Mouse (Mus musculus) liver, embryonic 11.5 days (tissue): ENCODE data around the gene Cops4. TPM values are rescaled to one million over a fixed set of nuclear protein-coding genes. Genes with fewer than 3 reads are reported as not detected.

Source experiments
- ATAC-seq: fragments of 200-750 bp; cut with Nextera tagmentation; replicated peaks from 2 replicates; pipeline ENCODE4 v1.8.0; 2017; ENCODE audit warnings: moderate number of reproducible peaks, mild to moderate bottlenecking, moderate TSS enrichment, moderate library complexity; ENCODE audit not compliant: low FRiP score
- DNase-seq: peaks from one replicate; pipeline ENCODE4 v3.0.0-alpha.2; 2017; ENCODE audit warnings: low spot score
- H3K27ac ChIP-seq: fragments of 300-500 bp; sonication (generic); 2 replicates; pipeline ENCODE4 v1.5.1; 2014; ENCODE audit warnings: mild to moderate bottlenecking, low read depth, low read length, control low read depth
- H3K27me3 ChIP-seq: fragments of 300-500 bp; sonication (generic); replicated peaks from 2 replicates; pipeline ENCODE4 v1.6.1; 2014; ENCODE audit warnings: low read length, mixed read lengths; ENCODE audit not compliant: control insufficient read depth, insufficient read depth
- H3K36me3 ChIP-seq: fragments of 300-500 bp; sonication (generic); 2 replicates; pipeline ENCODE4 v1.6.1; 2014; ENCODE audit warnings: mild to moderate bottlenecking, low read length, moderate library complexity, mixed read lengths; ENCODE audit not compliant: control insufficient read depth, insufficient read depth
- H3K4me1 ChIP-seq: fragments of 300-500 bp; sonication (generic); replicated peaks from 2 replicates; pipeline ENCODE4 v1.6.1; 2014; ENCODE audit warnings: low read length, mixed read lengths; ENCODE audit not compliant: control insufficient read depth, insufficient read depth
- H3K4me2 ChIP-seq: fragments of 300-500 bp; sonication (generic); 2 replicates; pipeline ENCODE4 v1.6.1; 2014; ENCODE audit warnings: mild to moderate bottlenecking, control low read depth, moderate library complexity
- H3K4me3 ChIP-seq: fragments of 300-500 bp; sonication (generic); 2 replicates; pipeline ENCODE4 v1.5.1; 2014; ENCODE audit warnings: low read depth, low read length, control low read depth
- H3K9ac ChIP-seq: fragments of 300-500 bp; sonication (generic); 2 replicates; pipeline ENCODE4 v1.6.1; 2014; ENCODE audit warnings: low read depth, low read length, control low read depth
- H3K9me3 ChIP-seq: fragments of 300-500 bp; sonication (generic); 2 replicates; pipeline ENCODE4 v1.6.1; 2016; ENCODE audit warnings: low read length, inconsistent platforms, mixed read lengths; ENCODE audit not compliant: control insufficient read depth
- WGBS: fragments of 180-500 bp; shearing (Covaris S2); extraction: QIAGEN DNeasy Blood & Tissue Kit; methylation state at CpG from one replicate; pipeline ENCODE4 v1.1.7; 2014; 5-methylcytosine and 5-hydroxymethylcytosine counted together
- polyA plus RNA-seq: library from polyadenylated mRNA; unstranded; fragments of >200 nt; fragmentation: Nextera tagmentation; extraction: Ambion mirVana; gene quantifications from 2 replicates; pipeline ENCODE4 v1.2.1, GENCODE M21; 2014

Gene Cops4
- polyA plus RNA-seq, 1 experiment from 2014 or later = 166 TPM

GRCm38 (mm10) chr5:100523331-100523730 lies 5.2 kb downstream of the Cops4 start:
- no peak overlapping the region for H3K9ac ChIP-seq
- ATAC-seq = no peak
- no peak overlapping the region for H3K4me2 ChIP-seq

GRCm38 (mm10) chr5:100524921-100525320 lies 6.8 kb downstream of the Cops4 start:
- H3K27me3 ChIP-seq = no peaks in the 10 kb centered on the region
- H3K9ac ChIP-seq = no peak overlapping the region
- H3K27ac ChIP-seq = no peak overlapping the region
- DNase-seq (no peak), ATAC-seq (no peak)
- peaks cover 3% of the 10 kb centered on the region; the same call in 1 of the 2 replicates for H3K36me3 ChIP-seq
- peaks cover 5% of the 10 kb centered on the region for H3K4me1 ChIP-seq
- H3K4me2 ChIP-seq = no peak overlapping the region
- no peak overlapping the region for H3K4me3 ChIP-seq
- 96% methylated on average over 9 of the region's 9 CpGs for WGBS
- no peaks in the 10 kb centered on the region for H3K9me3 ChIP-seq

More at GRCm38 (mm10) chr5:100523331-100523730, 5.2 kb downstream of the Cops4 start:
- WGBS = 81% methylated on average over 1 of the region's 1 CpGs
- Histone ChIP-seq H3K36me3 (no peaks in the 10 kb centered on the region), H3K9me3 (no peaks in the 10 kb centered on the region), H3K27me3 (no peaks in the 10 kb centered on the region), H3K4me3 (no peak overlapping the region), H3K4me1 (peaks cover 7% of the 10 kb centered on the region), H3K27ac (no peak overlapping the region)
- DNase-seq = no peak

- H3K36me3 ChIP-seq = peaks cover 3% of the 10 kb centered on the region; the same call in 1 of the 2 replicates
- no peak overlapping the region for H3K9ac ChIP-seq
- WGBS = 54% methylated on average over 3 of the region's 3 CpGs
- no peak overlapping the region for H3K27ac ChIP-seq
- no peak for DNase-seq
- no peak for ATAC-seq
- H3K9me3 ChIP-seq = no peaks in the 10 kb centered on the region
- no peaks in the 10 kb centered on the region for H3K27me3 ChIP-seq
- no peak overlapping the region for H3K4me2 ChIP-seq
- H3K4me3 ChIP-seq = no peak overlapping the region
- H3K4me1 ChIP-seq = 0 out of 2 replicates have a peak, but pooled peaks cover 2% of the 10 kb centered on the region
Observed at GRCm38 (mm10) chr5:100525620-100526019, 7.5 kb downstream of the Cops4 start.

- ATAC-seq (0 out of 2 replicates have a peak, but pooled peaks have one; percentile 47), DNase-seq (no peak)
- Histone ChIP-seq H3K4me1 (0 out of 2 replicates have a peak, but pooled peaks cover 2% of the 10 kb centered on the region), H3K9me3 (no peaks in the 10 kb centered on the region), H3K27me3 (no peaks in the 10 kb centered on the region), H3K27ac (no peak overlapping the region), H3K4me2 (no peak overlapping the region), H3K9ac (no peak overlapping the region), H3K36me3 (peaks cover 7% of the 10 kb centered on the region; the same call in 1 of the 2 replicates), H3K4me3 (no peak overlapping the region)
- WGBS = 44% methylated on average over 7 of the region's 7 CpGs
Observed at GRCm38 (mm10) chr5:100526164-100526563, 8.1 kb downstream of the Cops4 start.

- H3K9me3 ChIP-seq = no peaks in the 10 kb centered on the region
- H3K4me2 ChIP-seq = no peak overlapping the region
- no peak overlapping the region for H3K27ac ChIP-seq
- no peak overlapping the region for H3K9ac ChIP-seq
- no peaks in the 10 kb centered on the region for H3K4me1 ChIP-seq
- WGBS = 77% methylated on average over 7 of the region's 7 CpGs
- H3K36me3 ChIP-seq = peaks cover 27% of the 10 kb centered on the region
- no peak overlapping the region for H3K4me3 ChIP-seq
- DNase-seq = no peak
- ATAC-seq = no peak
- H3K27me3 ChIP-seq = no peaks in the 10 kb centered on the region
Observed at GRCm38 (mm10) chr5:100535826-100536225, 17.7 kb downstream of the Cops4 start.

- Histone ChIP-seq H3K27me3 (no peaks in the 10 kb centered on the region), H3K4me3 (no peak overlapping the region), H3K9ac (no peak overlapping the region), H3K9me3 (no peaks in the 10 kb centered on the region), H3K4me2 (no peak overlapping the region), H3K36me3 (peaks cover 24% of the 10 kb centered on the region), H3K27ac (no peak overlapping the region), H3K4me1 (no peaks in the 10 kb centered on the region)
- peak; percentile 43; the same call in 1 of the 2 replicates for ATAC-seq
- DNase-seq = no peak
- WGBS = 87% methylated on average over 3 of the region's 3 CpGs
Observed at GRCm38 (mm10) chr5:100536638-100537037, 18.5 kb downstream of the Cops4 start.

GRCm38 (mm10) chr5:100546294-100547080 lies 28.4 kb downstream of the Cops4 start:
- no peaks in the 10 kb centered on the region for H3K27me3 ChIP-seq
- no peak overlapping the region for H3K9ac ChIP-seq
- WGBS = 83% methylated on average over 6 of the region's 6 CpGs
- no peaks in the 10 kb centered on the region for H3K4me1 ChIP-seq
- H3K4me3 ChIP-seq = no peak overlapping the region
- no peaks in the 10 kb centered on the region for H3K9me3 ChIP-seq
- H3K4me2 ChIP-seq = no peak overlapping the region
- no peak for DNase-seq
- no peak overlapping the region for H3K27ac ChIP-seq
- H3K36me3 ChIP-seq = peaks cover 34% of the 10 kb centered on the region
- ATAC-seq = no peak

- H3K4me2 ChIP-seq = no peak overlapping the region
- H3K27me3 ChIP-seq = no peaks in the 10 kb centered on the region
- ATAC-seq (no peak), DNase-seq (no peak)
- no peaks in the 10 kb centered on the region; the same call in 1 of the 2 replicates for H3K4me1 ChIP-seq
- H3K4me3 ChIP-seq = no peak overlapping the region
- no peak overlapping the region for H3K27ac ChIP-seq
- H3K36me3 ChIP-seq = peaks cover 29% of the 10 kb centered on the region
- H3K9me3 ChIP-seq = no peaks in the 10 kb centered on the region
- H3K9ac ChIP-seq = no peak overlapping the region
- 88% methylated on average over 2 of the region's 2 CpGs for WGBS
Observed at GRCm38 (mm10) chr5:100548236-100548635, 30.1 kb downstream of the Cops4 start.

- Histone ChIP-seq H3K27ac (no peak overlapping the region), H3K9me3 (no peaks in the 10 kb centered on the region), H3K9ac (no peak overlapping the region), H3K4me2 (no peak overlapping the region), H3K4me1 (no peaks in the 10 kb centered on the region; the same call in 1 of the 2 replicates), H3K36me3 (peaks cover 23% of the 10 kb centered on the region), H3K27me3 (no peaks in the 10 kb centered on the region), H3K4me3 (no peak overlapping the region)
- ATAC-seq (no peak), DNase-seq (no peak)
- WGBS = 93% methylated on average over 4 of the region's 4 CpGs
Observed at GRCm38 (mm10) chr5:100549311-100549710, 31.2 kb downstream of the Cops4 start.
